Mouse (Mus musculus) fibroblast of lung, adult 2 months (primary cell): ENCODE measurements around the gene Hmg20a.
A peak's percentile ranks its signal among the peaks of the same experiment; 100 is the strongest.

Experiments
- DNase-seq: peaks from one replicate; pipeline ENCODE4 v3.0.0-alpha.2; 2011; ENCODE audit warnings: low read depth

Hmg20a gene

GRCm38 (mm10) chr9:56497181-56497864, 78.9 kb downstream of the Hmg20a start:
- DNase-seq = peak; percentile 64

- DNase-seq = no peak
These were observed 81.1 kb downstream of the Hmg20a start for GRCm38 (mm10) chr9:56499324-56500067.

- DNase-seq = no peak
These were observed 82.6 kb downstream of the Hmg20a start for GRCm38 (mm10) chr9:56500893-56501590.

- no peak for DNase-seq
These were observed 83.5 kb downstream of the Hmg20a start for GRCm38 (mm10) chr9:56501721-56502542.

GRCm38 (mm10) chr9:56502543-56502971, 84.1 kb downstream of the Hmg20a start:
- peak; percentile 53 for DNase-seq

GRCm38 (mm10) chr9:56503621-56504500, 85.5 kb downstream of the Hmg20a start:
- DNase-seq = no peak

GRCm38 (mm10) chr9:56504511-56504910, 86.1 kb downstream of the Hmg20a start:
- no peak for DNase-seq

- DNase-seq = peak; percentile 71
These were observed 86.8 kb downstream of the Hmg20a start for GRCm38 (mm10) chr9:56505083-56505792.

- peak; percentile 98 for DNase-seq
These were observed 87.7 kb downstream of the Hmg20a start for GRCm38 (mm10) chr9:56505793-56506755.

- peak; percentile 82 for DNase-seq
These were observed 88.7 kb downstream of the Hmg20a start for GRCm38 (mm10) chr9:56506931-56507681.

- no peak for DNase-seq
These were observed 89.3 kb downstream of the Hmg20a start for GRCm38 (mm10) chr9:56507682-56508061.

- DNase-seq = peak; percentile 61
These were observed 90.5 kb downstream of the Hmg20a start for GRCm38 (mm10) chr9:56508835-56509451.

GRCm38 (mm10) chr9:56510281-56510680, 91.9 kb downstream of the Hmg20a start:
- no peak for DNase-seq

- no peak for DNase-seq
These were observed 94.1 kb downstream of the Hmg20a start for GRCm38 (mm10) chr9:56512486-56512885.

- no peak for DNase-seq
These were observed 96.7 kb downstream of the Hmg20a start for GRCm38 (mm10) chr9:56515110-56515509.

- DNase-seq = no peak
These were observed 97.8 kb downstream of the Hmg20a start for GRCm38 (mm10) chr9:56516219-56516618.

- peak; percentile 97 for DNase-seq
These were observed 98.4 kb downstream of the Hmg20a start for GRCm38 (mm10) chr9:56516692-56517263.

GRCm38 (mm10) chr9:56522281-56522680, 103.9 kb downstream of the Hmg20a start:
- no peak for DNase-seq
